Mouse (Mus musculus) liver, embryonic 14.5 days (tissue): ENCODE results near the gene Fgfr1op2. TPM values are rescaled to one million over a fixed set of nuclear protein-coding genes. Genes with fewer than 3 reads are reported as not detected.
"Not testable (repeated sequence)": the region's sequence is repeated elsewhere in the genome, so short reads cannot be mapped to it uniquely, and the experiment has no call there.

Experiments used
- ATAC-seq: fragments of 200-750 bp; cut with Nextera tagmentation; 2 replicates; pipeline ENCODE4 v1.8.0; 2017; ENCODE audit warnings: moderate number of reproducible peaks, mild to moderate bottlenecking, moderate library complexity; ENCODE audit not compliant: insufficient read depth
- DNase-seq, 3 experiments: peaks; one replicate each; pipeline ENCODE4 v3.0.0-alpha.2; 2012 to 2013; ENCODE audit warnings: low read depth in 3 of 3, low spot score in 3 of 3
- H3K27ac ChIP-seq: fragments of 300-500 bp; sonication (generic); 2 replicates; pipeline ENCODE4 v1.5.1; 2014; ENCODE audit warnings: moderate library complexity, mild to moderate bottlenecking, control low read depth, inconsistent platforms
- H3K27me3 ChIP-seq: fragments of 300-500 bp; sonication (generic); 2 replicates; pipeline ENCODE4 v1.6.1; 2014; ENCODE audit warnings: mild to moderate bottlenecking, low read length, moderate library complexity; ENCODE audit not compliant: control insufficient read depth, insufficient read depth
- H3K36me3 ChIP-seq: fragments of 300-500 bp; sonication (generic); replicated peaks from 2 replicates; pipeline ENCODE4 v1.6.1; 2014; ENCODE audit warnings: low read depth; ENCODE audit not compliant: control insufficient read depth, insufficient read depth
- H3K4me1 ChIP-seq, 2 experiments: fragments of 200-500 bp in 1 of 2; fragments of 300-500 bp in 1 of 2; sonication (generic) in 1 of 2; replicated peaks; 2 replicates each; pipeline ENCODE4 v1.6.1; 2012 to 2014; ENCODE audit warnings: antibody characterized with exemption in 1 of 2, inconsistent platforms in 1 of 2, low read length in 1 of 2; ENCODE audit not compliant: control insufficient read depth in 2 of 2, insufficient read depth in 2 of 2
- H3K4me2 ChIP-seq: fragments of 300-500 bp; sonication (generic); 2 replicates; pipeline ENCODE4 v1.6.1; 2014; ENCODE audit warnings: low read depth, mild to moderate bottlenecking, control low read depth, moderate library complexity
- H3K4me3 ChIP-seq, 2 experiments: fragments of 200-500 bp in 1 of 2; fragments of 300-500 bp in 1 of 2; sonication (generic) in 1 of 2; 2 replicates each; pipeline ENCODE4 v1.5.1; 2012 to 2014; ENCODE audit warnings: low read depth in 2 of 2, low read length in 2 of 2, mild to moderate bottlenecking in 2 of 2, control low read depth in 1 of 2, inconsistent platforms in 1 of 2, moderate library complexity in 1 of 2; ENCODE audit not compliant: insufficient read depth in 1 of 2
- H3K9ac ChIP-seq: fragments of 300-500 bp; sonication (generic); replicated peaks from 2 replicates; pipeline ENCODE4 v1.6.1; 2014; ENCODE audit warnings: mild to moderate bottlenecking, control low read depth, moderate library complexity
- H3K9me3 ChIP-seq: fragments of 300-500 bp; sonication (generic); 2 replicates; pipeline ENCODE4 v1.6.1; 2016; ENCODE audit warnings: low read length, mixed read lengths; ENCODE audit not compliant: control insufficient read depth
- CTCF ChIP-seq: IDR thresholded peaks from 2 replicates; pipeline ENCODE4 v1.5.1; 2016; ENCODE audit warnings: antibody characterized with exemption, low read depth, control low read depth
- EP300 ChIP-seq: IDR thresholded peaks from 2 replicates; pipeline ENCODE4 v1.6.1; 2016; ENCODE audit warnings: antibody characterized with exemption, low read depth
- WGBS: fragments of 180-500 bp; shearing (Covaris S2); extraction: QIAGEN DNeasy Blood & Tissue Kit; methylation state at CpG from one replicate; pipeline ENCODE4 v1.1.7; 2014; ENCODE audit not compliant: insufficient replicate concordance; 5-methylcytosine and 5-hydroxymethylcytosine counted together
- polyA plus RNA-seq, 2 experiments: library from polyadenylated mRNA; depleted of rRNA in 1 of 2; stranded (reverse) in 1 of 2; unstranded in 1 of 2; fragments of >200 nt; fragmentation: Nextera tagmentation in 1 of 2; extraction: Ambion mirVana in 1 of 2; gene quantifications; 2 replicates each; pipeline versions ENCODE4 v1.2.1 to v1.2.3; 2012 to 2014

Fgfr1op2 gene
- polyA plus RNA-seq, 2 experiments: 42.1 to 92.6 TPM

DNA sequence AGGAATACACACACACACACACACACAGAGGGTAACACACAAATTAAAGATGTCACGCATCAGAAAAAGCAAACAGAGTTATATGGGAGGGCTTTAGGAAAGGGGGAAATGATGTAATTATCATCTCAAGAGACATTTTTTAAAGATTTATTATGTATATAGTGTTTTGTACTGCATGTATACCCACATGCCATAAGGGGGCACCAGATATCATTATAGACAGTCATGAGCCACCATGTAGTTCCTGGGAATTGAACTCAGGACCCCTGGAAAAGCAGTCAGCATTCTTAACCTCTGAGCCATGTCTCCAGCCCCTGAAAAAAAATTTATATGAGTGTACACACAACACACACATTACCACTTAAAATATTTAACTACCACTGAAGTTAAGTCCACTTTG lies 32.4 kb upstream of the Fgfr1op2 start:
- no peaks in the 10 kb centered on the region for H3K4me1 ChIP-seq
- H3K9ac ChIP-seq: no peak overlapping the region
- WGBS: 68% methylated on average over 1 of the region's 1 CpGs
- TF ChIP-seq CTCF: no peak; the same call in 1 of the 2 replicates
- TF ChIP-seq EP300: no peak
- H3K36me3 ChIP-seq: peaks cover 5% of the 10 kb centered on the region; the same call in 1 of the 2 replicates
- H3K4me2 ChIP-seq: no peak overlapping the region
- H3K4me3 ChIP-seq: no peak overlapping the region
- ATAC-seq (no peak), DNase-seq (no peak)
- no peak overlapping the region for H3K27ac ChIP-seq
- no peaks in the 10 kb centered on the region for H3K9me3 ChIP-seq
- no peaks in the 10 kb centered on the region for H3K27me3 ChIP-seq

DNA sequence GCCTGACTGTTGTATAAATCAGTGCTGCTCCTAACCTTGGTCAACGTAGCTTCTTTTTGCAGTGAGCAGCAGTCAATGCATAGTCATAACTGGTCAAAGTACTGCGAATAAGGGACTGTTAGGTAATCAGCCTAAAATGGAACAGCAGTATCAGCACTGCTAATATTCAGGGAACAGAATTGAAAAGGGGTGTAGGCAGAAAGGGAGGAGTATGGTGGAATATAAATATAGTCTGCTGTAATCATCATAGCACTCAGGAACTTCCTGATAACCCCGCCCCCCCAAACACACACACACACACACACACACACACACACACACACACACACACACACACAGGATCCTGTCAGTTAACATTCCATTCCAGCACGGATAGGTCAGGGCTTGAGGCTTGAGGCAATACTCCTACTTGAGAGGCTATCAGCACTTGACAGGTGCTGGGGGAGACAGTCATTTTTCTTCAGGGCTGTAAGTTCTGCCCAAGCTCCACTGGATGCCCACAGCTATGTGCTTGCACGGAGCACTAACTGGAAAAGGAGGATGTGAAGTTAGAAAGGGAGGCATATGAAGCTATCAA lies 31.6 kb upstream of the Fgfr1op2 start:
- no peaks in the 10 kb centered on the region for H3K27me3 ChIP-seq
- no peak for DNase-seq
- no peak overlapping the region for H3K4me3 ChIP-seq
- no peak for ATAC-seq
- no peak overlapping the region for H3K4me2 ChIP-seq
- H3K27ac ChIP-seq: no peak overlapping the region
- no peak overlapping the region for H3K9ac ChIP-seq
- WGBS: 67% methylated on average over 5 of the region's 5 CpGs
- TF ChIP-seq CTCF (no peak), EP300 (no peak)
- no peaks in the 10 kb centered on the region for H3K4me1 ChIP-seq
- H3K36me3 ChIP-seq: peaks cover 7% of the 10 kb centered on the region
- no peaks in the 10 kb centered on the region for H3K9me3 ChIP-seq

DNA sequence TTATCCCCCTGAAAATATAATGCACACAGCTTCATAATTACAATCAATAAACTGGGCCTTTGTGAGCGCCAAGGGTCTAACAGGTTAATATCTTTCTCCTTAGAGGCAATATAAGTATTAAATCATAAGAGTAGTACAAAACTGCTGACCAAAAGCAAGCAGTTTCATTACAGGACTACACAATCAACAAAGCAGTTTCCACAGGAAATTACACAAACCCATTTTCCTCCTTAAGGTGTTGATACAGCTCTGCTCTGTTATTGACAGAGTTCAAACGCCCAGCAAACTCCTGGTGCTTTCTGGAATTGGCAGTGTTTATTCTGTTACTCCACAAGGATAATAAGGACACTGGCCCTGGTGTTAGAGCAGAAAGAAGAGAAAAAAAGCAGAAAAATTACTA lies 26.6 kb upstream of the Fgfr1op2 start:
- Histone ChIP-seq H3K4me2 (no peak overlapping the region), H3K9ac (no peak overlapping the region), H3K9me3 (no peaks in the 10 kb centered on the region), H3K4me3 (no peak overlapping the region), H3K36me3 (peaks cover 44% of the 10 kb centered on the region), H3K27ac (no peak overlapping the region), H3K4me1 (no peaks in the 10 kb centered on the region), H3K27me3 (no peaks in the 10 kb centered on the region)
- DNase-seq: no peak
- TF ChIP-seq CTCF: no peak
- TF ChIP-seq EP300: no peak
- ATAC-seq: no peak
- WGBS: 71% methylated on average over 2 of the region's 2 CpGs

DNA sequence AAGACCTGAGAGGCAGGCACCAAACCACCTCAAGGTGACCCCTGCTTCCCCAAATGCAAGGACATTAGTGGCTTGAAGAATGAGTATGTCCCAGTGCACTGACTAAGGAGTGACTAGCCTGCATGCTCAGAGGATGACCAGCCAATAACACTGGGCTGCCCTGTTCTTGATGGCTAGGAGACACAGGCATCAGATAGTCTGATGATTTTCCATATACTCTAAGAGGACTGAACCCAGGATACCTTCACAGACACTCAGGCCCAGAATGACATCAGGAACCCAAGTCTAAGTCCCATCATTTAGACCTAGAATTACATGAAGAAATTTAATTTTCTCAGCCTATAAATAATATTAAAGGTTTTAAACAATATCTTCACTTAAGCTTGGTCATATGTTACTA lies 25.7 kb upstream of the Fgfr1op2 start:
- DNase-seq: no peak
- Histone ChIP-seq H3K36me3 (peaks cover 49% of the 10 kb centered on the region), H3K4me2 (no peak overlapping the region), H3K27ac (no peak overlapping the region), H3K27me3 (no peaks in the 10 kb centered on the region), H3K9me3 (no peaks in the 10 kb centered on the region), H3K4me1 (no peaks in the 10 kb centered on the region), H3K4me3 (no peak overlapping the region), H3K9ac (no peak overlapping the region)
- no peak for ATAC-seq
- TF ChIP-seq CTCF (no peak), EP300 (no peak)

DNA sequence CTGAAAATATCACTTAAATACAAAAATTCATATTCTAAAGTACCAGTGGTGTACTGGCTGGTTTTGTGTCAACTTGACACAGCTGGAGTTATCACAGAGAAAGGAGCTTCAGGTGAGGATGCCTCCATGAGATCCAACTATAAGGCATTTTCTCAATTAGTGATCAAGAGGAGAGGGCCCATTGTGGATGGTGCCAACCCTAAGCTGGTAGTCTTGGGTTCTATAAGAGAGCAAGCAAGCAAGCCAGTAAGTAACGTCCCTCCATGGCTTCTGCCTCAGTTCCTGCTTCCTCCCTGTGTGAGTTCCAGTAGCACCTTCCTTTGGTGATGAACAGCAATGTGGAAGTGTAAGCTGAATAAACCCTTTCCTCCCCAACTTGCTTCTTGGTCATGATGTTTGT lies 14.5 kb upstream of the Fgfr1op2 start:
- WGBS: 73% methylated on average over 1 of the region's 1 CpGs
- not testable (repeated sequence) for H3K27ac ChIP-seq, H3K27me3 ChIP-seq, ATAC-seq, H3K9ac ChIP-seq, DNase-seq, H3K4me3 ChIP-seq, H3K4me2 ChIP-seq, H3K4me1 ChIP-seq, H3K9me3 ChIP-seq
- peaks cover 19% of the 10 kb centered on the region for H3K36me3 ChIP-seq

DNA sequence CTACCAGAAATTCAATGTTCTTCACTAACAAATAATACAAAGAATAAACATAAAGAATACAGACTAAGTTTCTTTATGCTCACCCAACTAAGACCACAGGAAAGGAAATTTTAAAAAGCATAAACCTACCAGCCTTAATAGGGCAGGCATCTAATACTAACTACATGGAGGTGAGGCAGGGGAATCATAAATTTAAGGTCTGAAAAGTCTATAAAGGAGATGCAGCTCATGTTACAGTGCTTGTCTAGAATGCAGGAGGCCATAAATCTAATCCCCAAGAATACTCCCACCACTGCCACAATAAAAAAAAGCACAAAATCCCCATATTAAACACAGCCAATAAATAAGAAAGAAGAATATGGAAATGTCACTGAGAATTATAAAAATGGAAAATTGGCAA lies 4.9 kb upstream of the Fgfr1op2 start:
- no peaks in the 10 kb centered on the region for H3K9me3 ChIP-seq
- no peak overlapping the region for H3K27ac ChIP-seq
- ATAC-seq: no peak
- H3K27me3 ChIP-seq: no peaks in the 10 kb centered on the region
- H3K4me1 ChIP-seq: peaks cover 8 to 15% of the 10 kb centered on the region in 2 experiments
- no peak for DNase-seq
- H3K4me3 ChIP-seq: no peak overlapping the region
- no peak overlapping the region for H3K9ac ChIP-seq
- peaks cover 3% of the 10 kb centered on the region for H3K36me3 ChIP-seq
- TF ChIP-seq EP300 (no peak), CTCF (no peak)
- H3K4me2 ChIP-seq: no peak overlapping the region
